Mouse (Mus musculus): Measurements from ENCODE around the gene Bpifb3.

Gene Bpifb3

DNA sequence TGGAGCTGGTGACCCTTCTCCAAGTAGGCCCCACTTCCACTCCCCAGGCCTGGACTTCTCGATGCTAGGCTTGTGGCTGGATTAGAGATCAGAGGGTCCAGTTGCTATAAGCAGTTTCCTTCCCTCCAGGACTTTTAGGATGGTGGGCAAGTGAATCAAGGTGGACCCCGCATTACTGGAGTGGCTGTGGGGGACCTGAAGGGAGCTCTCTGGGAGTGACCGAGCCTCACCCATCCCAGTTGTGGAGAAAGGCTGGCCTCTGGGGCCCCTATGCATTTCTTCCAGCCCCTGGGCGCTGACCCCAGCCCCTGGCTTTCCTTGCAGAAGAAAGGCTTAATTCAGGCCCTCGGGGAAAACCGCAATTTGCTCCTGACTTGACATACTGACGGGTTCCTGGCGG, at the start of gene Bpifb3:
TSS of gene Bpifb3 (plus strand) at position 301 of the 400 bp plus-strand sequence.
- DNase-seq (ENCODE audit: low spot score), result no peak

DNA sequence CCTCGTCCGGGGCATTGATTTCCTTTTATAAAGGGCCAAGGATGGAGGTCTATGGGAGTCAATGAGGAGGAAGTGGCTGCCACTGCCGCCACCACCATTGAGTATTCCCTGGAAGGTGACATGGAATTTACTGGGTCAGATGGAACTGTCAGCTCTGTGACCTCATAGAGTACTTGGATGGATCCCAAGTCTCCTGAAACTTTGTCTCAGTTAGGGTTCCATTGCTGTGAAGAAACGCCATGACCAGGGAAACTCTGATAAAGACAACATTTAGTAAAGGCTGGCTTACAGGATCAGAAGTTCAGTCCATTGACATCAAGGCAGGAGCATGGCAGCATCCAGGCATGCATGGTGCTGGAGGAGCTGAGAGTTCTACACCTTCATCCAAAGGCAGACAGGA, 47.0 kb upstream of the Bpifb3 start, which contains the start of gene Sun5:
TSS of gene Sun5 (minus strand) at position 101 of the 400 bp plus-strand sequence.
- DNase-seq (ENCODE audit: low spot score), result no peak

DNA sequence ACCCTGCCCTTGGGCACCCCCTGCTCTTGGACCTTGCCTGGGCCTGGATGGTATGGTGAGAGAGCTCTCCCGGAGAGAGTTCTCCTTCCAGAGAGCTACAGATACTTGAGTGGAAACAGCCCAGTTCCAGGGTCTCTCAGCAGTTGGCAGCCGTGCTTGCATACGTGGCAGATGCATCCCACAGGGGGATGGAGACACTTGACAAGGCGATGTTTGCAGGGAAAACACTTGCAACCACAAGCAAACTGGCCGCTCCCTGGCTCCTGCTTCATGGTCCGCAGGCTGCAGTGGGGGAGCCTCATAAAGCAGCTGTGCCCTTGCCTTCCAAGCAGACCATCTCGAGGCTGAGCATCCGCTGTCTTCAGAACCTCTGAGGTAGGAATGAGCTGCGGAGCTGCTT, 43.3 kb upstream of the Bpifb3 start, which contains the start of gene Bpifb2:
TSS of gene Bpifb2 (plus strand) at position 301 of the 400 bp plus-strand sequence.
- DNase-seq (ENCODE audit: low spot score), result no peak

DNA sequence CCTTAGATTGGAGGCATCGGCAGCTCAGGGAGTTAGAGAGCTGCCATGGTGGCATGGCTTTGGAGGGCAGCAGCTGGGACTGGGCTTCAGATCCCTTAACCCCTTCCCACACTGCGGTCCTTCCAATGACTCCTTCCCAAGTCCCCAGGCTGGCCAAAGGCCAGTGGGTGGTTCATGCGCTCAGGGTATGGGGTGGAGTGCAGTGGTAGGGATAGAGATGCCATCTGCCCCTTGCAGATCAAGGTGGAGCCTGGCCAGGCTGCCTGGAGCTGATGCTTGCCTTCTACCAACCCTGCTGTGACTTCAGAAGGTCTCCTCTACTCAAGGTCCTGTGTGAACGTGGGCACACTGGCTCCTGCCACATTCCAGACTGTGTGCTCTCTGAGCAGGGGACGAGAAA, 18.9 kb upstream of the Bpifb3 start:
- DNase-seq (ENCODE audit: low spot score), result no peak

DNA sequence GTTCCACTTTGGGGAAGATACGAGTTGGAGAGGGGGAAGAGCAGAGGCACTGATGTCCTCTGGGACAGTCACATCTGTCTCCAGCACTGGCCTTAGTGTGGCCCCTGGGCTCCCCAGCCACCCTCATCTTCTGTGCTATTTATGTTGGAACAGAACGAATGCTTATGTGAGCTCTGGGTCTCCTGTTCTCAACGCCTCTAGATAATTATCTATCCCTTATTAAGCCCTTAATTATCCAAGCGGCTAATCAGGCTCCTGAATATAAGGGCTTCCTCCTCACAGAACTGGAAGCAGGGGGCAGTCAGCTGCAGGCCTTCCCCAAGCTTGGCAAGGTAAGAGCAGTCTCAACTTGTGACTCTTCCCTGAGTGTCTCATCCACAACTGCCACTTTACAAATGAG, 17.9 kb upstream of the Bpifb3 start, which contains the start of gene Bpifb6:
TSS of gene Bpifb6 (plus strand) at position 301 of the 400 bp plus-strand sequence.
- no peak for DNase-seq (ENCODE audit: low spot score)

DNA sequence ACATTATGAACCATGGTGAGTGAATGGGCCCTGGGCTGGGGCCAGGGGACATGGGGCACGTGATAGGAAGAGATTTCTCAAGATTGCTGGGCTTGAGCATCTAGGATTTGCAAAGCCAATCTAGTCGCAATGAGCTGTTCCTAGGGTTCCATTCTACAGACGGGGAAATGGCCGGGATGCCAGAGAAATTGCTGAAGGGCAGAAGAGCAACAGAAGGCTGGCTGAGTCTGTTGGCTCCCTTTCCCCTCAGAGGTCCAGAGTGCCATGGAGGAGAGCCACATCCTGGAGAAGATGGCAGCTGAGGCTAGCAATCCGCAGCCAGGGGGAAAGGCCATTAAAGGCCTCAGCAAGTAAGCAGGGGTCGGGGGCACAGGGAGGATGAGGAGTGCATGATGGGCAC, 15.3 kb upstream of the Bpifb3 start:
- no peak for DNase-seq (ENCODE audit: low spot score)

DNA sequence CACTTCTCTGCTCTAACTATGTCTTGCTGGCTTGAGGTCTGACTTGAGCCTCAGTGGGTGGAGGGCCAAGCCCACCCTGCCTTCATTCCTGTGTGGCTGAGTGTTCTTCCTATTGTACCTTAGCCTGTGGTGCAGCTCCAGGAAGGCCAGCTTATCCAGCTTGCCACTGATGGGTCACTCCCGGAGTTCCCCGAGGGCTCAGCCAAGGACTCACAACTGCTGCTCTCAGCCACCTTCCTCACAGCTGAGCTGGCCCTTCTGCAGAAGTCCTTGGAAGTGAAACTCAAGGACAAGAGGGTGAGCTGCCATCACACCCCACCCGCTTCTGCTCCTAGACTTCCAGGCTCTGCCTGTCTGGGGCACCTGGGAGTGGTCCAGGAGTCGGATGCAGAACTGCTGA, 11.4 kb upstream of the Bpifb3 start:
- DNase-seq (ENCODE audit: low spot score), result no peak

DNA sequence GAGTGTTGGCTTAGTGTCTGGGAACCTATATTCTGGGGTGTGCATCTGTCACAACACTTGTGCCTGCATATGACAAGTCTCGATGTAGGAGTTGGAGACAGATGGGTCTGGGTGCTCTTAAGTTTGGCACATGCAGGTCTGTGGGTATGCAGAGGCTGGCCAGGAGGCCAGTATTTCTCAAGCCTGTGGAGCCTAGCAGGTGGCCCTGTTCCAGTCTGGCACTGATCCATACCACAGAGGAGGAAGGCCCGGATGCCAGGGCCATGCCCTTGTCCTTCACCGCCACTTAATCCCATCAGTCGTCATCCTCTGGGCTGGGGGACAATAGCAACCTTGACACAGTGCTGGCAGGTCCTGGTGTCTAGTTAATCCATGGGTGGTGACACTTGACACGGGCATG, 3.9 kb upstream of the Bpifb3 start:
- no peak for DNase-seq (ENCODE audit: low spot score)

DNA sequence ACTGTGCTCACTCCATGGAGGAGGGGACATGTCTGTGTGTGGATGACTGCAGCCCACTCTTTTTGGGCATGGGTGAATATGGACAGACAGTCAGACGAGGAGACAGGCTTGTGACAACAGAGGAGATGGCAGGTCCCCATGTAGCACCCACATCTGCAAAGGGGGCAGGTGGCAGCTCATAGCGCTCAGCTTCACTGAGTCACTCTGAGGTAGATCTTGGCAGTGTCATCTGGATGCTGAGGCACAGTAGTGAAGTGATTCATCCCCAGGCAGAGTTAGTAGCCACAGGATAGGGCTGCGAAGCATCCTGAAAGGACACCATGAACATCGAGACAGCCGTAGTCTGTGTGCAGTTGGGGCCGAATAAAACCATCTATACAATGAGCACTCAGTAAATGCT, 3.2 kb downstream of the Bpifb3 start:
- no peak for DNase-seq (ENCODE audit: low spot score)

DNA sequence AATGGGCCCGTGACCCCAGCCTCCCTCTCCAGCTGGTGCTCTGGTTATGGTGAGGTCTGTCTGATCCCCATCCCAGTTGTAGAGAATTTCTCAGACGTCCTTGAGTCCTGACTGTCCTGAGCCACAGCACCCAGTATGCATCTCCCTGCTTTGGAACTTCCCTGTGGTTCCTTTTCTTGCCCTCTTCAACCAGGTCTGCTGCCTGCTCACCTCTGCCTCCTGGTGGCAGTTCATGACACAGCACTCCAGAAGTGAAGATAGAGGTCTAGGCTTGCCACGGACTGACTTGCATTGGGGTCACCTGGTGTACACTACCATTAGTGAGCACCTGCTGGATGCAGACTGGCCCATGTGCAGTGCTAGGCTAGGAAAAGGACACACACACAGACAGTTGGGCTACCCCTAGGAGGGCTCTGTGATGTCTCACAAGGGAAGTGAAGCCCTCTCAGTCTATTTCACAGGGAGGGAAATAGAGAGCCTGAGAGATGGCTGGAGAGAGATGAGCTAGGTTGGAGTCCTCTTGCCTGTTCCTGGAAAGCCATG, 11.9 kb downstream of the Bpifb3 start:
- DNase-seq (ENCODE audit: low spot score), result no peak

DNA sequence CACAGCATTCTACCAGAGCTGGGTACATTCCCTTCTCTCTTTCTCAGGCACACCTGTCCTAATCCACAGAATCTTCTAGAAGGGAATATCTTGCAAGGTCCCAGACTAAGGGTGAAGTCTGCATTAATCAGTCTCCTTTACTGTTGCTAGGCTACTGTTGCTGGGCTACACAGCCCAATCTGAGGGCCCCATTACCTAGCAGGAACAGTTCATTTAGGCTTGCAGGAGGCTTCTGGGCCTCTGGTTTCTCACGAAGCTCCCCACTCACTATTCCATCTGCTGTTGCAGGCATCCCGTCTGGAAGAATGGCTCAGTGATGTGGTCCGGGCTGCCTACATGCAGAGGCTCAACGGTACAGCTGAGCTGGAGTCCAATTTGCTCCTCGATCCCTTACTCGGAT, 13.1 kb downstream of the Bpifb3 start:
- no peak for DNase-seq (ENCODE audit: low spot score)

DNA sequence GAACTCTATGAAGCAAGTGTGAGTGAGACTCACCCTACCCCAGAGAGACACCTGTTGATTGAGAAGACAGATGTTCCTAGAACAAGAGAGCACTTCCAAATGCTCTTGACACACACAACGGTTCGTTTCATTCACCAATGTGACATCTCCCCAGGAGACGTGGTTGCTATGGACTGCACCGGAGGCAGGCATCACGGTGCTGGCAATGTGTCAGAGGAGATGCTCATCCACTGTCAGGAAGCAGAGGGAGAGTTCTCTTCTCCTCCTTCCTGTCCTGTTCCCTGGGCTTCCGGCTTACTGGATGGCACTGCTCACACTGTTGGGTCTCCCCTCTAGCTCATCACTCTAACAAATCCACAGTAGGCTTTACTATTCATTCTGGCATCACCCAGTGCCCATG, 15.3 kb downstream of the Bpifb3 start:
- DNase-seq (ENCODE audit: low spot score), result no peak

DNA sequence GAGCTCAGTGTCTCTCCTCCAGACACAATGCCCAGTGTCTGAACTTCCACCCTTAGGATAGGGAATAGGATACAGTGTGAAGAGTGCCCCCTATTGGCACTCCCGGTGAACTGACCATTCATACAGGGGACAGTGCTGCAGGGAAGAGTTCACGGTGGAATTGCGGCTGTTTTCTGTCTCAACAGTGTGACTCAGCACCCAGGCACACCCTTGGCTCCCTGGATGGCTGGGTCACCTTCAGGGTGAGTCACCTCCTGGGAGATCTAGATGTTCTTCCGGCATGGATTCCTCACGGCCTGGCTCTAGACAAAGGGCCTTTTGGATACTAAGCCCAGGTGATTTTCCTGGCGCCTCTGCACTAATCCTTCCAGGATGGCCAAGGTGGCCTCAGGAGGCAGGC, 17.3 kb downstream of the Bpifb3 start:
- DNase-seq (ENCODE audit: low spot score), result no peak

DNA sequence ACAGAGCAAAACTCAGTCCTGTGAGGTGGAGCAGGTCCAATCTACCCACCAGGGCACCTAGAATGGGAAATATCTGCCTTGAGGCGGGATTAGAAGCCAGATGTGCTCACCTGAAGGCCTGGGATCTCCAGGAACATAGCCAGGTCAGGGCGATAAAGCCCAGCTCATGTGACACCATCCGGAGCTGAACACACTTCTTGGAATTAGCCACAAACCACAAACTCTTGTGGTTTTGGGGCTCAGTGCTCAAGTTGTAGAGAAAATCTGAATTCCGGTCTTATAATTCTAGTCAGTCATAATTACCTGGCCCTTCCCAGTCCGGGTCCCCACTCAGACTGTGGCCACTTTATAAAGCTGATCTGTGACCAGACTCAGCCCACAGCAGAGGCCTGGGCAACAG, 19.8 kb downstream of the Bpifb3 start, which contains the start of gene Bpifb4:
TSS of gene Bpifb4 (plus strand) at position 370 of the 400 bp plus-strand sequence.
- DNase-seq (ENCODE audit: low spot score), result no peak

DNA sequence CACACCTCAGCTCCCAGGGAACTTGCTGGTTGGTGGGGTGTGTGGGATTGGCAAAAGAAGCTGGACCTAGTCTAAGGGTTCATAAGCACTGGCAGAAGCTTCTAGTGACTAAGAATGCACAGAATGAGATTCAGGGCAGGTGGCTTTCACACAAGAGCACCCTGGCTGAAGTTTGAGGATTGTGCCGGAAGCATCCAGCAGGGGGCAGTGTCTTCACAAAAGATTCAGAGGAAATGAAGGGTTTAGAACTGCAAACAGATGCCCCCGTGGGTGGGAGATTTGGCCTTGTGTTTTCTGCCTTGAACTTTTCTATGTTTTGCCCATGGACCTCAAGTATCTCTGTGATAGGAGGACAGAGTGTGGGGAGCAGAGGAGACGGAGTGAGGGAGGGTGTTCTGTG, 25.5 kb downstream of the Bpifb3 start:
- DNase-seq (ENCODE audit: low spot score), result peak; percentile 14

DNA sequence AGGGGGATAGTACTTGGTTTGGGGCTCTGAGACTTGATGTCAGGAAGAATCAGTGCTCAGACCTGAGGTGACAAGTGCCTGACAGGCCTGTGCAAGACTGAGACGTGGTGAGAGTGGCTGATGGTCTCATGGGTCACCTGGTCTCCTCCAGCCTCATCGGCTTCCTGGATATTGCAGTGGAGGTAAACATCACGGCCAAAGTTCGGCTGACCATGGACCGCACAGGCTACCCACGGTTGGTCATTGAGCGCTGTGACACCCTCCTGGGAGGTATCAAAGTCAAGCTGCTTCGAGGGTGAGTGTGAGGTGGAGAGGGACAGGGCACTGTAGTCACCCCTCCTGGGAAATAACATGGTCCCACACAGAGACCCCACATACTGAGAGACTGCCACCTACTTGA, 26.5 kb downstream of the Bpifb3 start:
- no peak for DNase-seq (ENCODE audit: low spot score)

DNA sequence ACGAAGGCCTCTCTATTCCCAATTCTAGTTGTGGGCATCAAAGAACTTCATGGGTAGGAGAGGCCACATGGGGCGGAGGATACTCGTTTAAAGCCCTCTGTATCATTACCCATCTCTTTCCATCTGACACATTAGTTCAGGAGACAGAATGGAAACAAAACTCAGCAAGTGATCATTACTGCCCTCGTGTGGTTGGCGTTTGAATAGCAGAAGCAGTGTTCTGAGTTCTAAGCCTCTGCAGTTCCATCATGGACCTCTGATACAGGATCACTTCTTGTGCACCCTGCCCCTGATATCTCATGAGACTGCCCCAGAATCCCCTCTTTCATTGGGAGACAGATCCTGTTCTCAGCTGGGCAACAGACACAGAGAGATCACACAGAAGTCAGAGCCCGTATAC, 34.9 kb downstream of the Bpifb3 start:
- DNase-seq (ENCODE audit: low spot score), result peak; percentile 27

DNA sequence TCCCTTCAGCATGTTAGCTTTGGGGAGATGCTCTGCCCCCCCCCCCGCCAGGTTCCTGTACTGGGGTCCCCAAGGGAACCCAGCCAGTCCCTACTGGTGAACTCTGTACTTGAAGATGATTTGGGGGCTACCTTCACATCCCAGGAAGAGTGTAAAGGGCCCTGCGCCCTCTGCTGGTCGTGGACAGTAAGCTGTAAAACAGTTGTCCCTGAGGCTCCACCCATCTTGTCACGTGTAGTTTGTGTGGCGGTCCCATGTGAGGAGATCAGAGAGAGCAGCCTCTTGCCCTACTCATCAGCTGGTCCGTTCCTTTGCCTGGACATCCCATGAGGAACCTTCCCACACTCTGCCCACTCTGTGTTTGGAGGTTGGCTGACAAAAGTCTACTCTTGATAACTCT, 35.8 kb downstream of the Bpifb3 start:
- no peak for DNase-seq (ENCODE audit: low spot score)

DNA sequence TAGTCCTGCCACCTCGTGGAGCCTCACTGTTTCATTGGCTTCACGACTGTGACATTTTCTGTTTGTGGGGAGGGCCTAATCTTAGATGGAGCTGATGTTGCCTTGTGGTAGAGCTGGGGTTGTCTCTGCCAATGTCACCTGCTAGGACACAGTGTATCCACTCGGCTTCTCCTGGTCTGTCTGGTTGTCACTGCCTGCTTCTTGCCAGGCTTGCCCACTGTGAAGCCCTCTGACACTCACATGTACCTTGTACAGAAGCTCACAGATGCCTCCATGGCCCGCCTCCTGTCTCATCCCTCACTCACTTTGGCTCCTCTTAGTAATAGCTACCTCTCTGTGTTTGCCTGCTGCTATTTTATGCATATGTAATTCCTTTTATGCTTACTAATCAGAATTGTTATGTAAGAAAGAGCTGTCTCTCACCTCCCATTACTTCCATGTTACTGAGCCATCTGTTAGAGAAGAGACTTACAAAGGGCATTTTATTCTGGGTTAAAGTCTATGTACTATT, 44.8 kb downstream of the Bpifb3 start:
- no peak for DNase-seq (ENCODE audit: low spot score)

DNA sequence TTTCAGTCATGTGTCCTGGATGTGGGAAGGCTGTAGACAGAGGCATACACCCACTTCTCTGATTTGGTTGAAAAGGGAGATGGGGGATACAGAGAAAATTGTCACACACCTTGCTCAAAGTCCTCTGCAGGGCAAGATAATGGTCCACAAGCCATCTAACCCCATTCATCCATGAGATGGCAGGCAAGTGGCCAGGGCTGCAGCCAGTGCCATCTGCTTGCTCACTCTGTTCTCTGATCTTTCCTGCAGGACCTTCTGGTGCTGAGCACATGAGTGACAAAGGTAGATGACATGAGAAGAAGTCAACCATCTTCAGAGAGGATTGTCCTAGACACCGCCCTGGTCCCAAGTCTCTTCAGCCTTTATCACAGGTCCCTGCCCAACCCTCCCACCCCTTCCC, 45.3 kb downstream of the Bpifb3 start:
- no peak for DNase-seq (ENCODE audit: low spot score)

DNA sequence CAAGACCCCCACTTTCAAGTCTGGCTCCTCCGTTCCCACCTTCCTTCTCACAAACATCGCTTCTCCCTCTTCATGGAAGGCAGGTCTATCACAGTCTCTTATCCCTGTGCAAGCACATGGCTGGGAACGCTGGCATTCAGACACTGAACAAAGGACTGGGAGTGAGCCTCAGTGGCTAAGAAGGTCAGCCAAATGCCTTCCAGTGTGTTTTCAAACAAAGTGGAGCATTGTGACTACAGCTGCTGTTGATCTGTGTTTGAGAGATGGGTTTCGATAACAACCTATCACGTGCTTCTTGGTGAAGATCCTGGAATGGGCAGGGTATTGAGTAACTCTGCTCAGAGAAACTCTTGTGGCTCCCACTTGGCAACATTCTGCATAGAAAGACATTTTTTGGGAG, 52.2 kb downstream of the Bpifb3 start:
- no peak for DNase-seq (ENCODE audit: low spot score)

DNA sequence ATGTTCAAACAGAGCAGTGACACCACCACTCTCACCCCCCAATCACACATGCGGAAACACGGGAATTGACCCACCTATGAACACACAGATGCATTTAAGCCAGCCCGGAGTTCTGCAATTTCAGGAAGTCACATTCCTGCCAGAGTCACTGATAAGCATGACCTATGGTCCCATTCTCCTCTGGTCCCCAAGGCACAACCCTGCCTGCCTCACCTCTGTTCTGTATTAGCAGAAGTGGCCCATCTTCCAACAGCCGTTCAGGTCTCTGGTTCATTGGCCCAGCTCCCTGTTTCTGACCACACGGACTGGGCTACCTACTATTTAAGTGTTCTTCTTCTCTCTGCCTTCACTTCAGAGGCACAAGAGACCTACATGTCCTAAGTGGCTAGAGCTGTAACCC, 56.6 kb downstream of the Bpifb3 start, which contains the start of gene Bpifa6:
TSS of gene Bpifa6 (plus strand) at position 364 of the 400 bp plus-strand sequence.
- DNase-seq (ENCODE audit: low spot score), result no peak
